ENCODE assay signal across 28 mouse cellular contexts in genomic region chr9:24778571-24778970, GRCm38 (mm10). TPM values are rescaled to one million over a fixed set of nuclear protein-coding genes. Genes with fewer than 3 reads are reported as not detected.
DNase-seq lines count a peak whose midpoint lies in the region; ATAC-seq and TF ChIP-seq lines count a peak whose summit lies in the region.
"Had no signal": no experiment of that assay in that cellular context is flagged by ENCODE, and none has a peak within 500 bp of the region (broad histone marks: within the 10 kb centered on the region; RNA-seq: fewer than 3 reads in every experiment).

No protein-coding gene starts in this region.

- TF ChIP-seq CTCF in brain, embryonic 14.5 days (IDR thresholded peaks at IDR 0.05; ENCODE audit: borderline replicate concordance, extremely low read depth, insufficient read depth, insufficient read length): no peak
- TF ChIP-seq CTCF in heart, postnatal 0 days (IDR thresholded peaks at IDR 0.05; ENCODE audit: low read depth): no peak

- no peak for TF ChIP-seq EP300 in heart, postnatal 0 days (IDR thresholded peaks at IDR 0.05; ENCODE audit: low read depth)

- H3K4me2 ChIP-seq in hindbrain, embryonic 16.5 days (ENCODE audit: low read length): no peak overlapping the region
- H3K4me2 ChIP-seq in heart, postnatal 0 days (ENCODE audit: low read depth, low read length): peak overlapping the region; percentile 75
- H3K4me2 ChIP-seq: forebrain, embryonic 13.5 days; intestine, embryonic 15.5 days; limb, embryonic 12.5 days had no signal

- no peaks in the 10 kb centered on the region for H3K9me3 ChIP-seq in heart, embryonic 10.5 days
- no peaks in the 10 kb centered on the region for H3K9me3 ChIP-seq in hindbrain, embryonic 10.5 days
- H3K9me3 ChIP-seq in hindbrain, embryonic 16.5 days (ENCODE audit: control insufficient read depth, low read length): no peaks in the 10 kb centered on the region
- H3K9me3 ChIP-seq in heart, postnatal 0 days (replicated peaks; ENCODE audit: control insufficient read depth, low read length): no peaks in the 10 kb centered on the region
- H3K9me3 ChIP-seq: forebrain, embryonic 13.5 days; hindbrain, embryonic 15.5 days; intestine, embryonic 15.5 days; limb, embryonic 12.5 days; liver, embryonic 12.5 days had no signal

- H3K4me1 ChIP-seq in heart, embryonic 10.5 days: peaks cover 61% of the 10 kb centered on the region
- H3K4me1 ChIP-seq in hindbrain, embryonic 10.5 days (replicated peaks): peaks cover 42% of the 10 kb centered on the region
- H3K4me1 ChIP-seq in hindbrain, embryonic 16.5 days (ENCODE audit: control insufficient read depth, insufficient read depth, low read depth, low read length): peaks cover 13% of the 10 kb centered on the region
- peaks cover 21% of the 10 kb centered on the region for H3K4me1 ChIP-seq in heart, postnatal 0 days (ENCODE audit: control insufficient read depth, insufficient read depth)
- H3K4me1 ChIP-seq: liver, embryonic 12.5 days had no signal

- ATAC-seq in hindbrain, embryonic 16.5 days: no peak
- no peak for ATAC-seq in heart, postnatal 0 days (ENCODE audit: insufficient read depth, low read depth)
- ATAC-seq: forebrain, embryonic 13.5 days; intestine, embryonic 15.5 days; liver, embryonic 12.5 days had no signal

- no peak for DNase-seq in heart, embryonic 10.5 days (ENCODE audit: low spot score)
- no peak for DNase-seq in heart, postnatal 25 days (ENCODE audit: low spot score)
- peak; percentile 35 for DNase-seq in hindbrain, embryonic 10.5 days (ENCODE audit: low spot score)
- DNase-seq in brain, embryonic 14.5 days (ENCODE audit: low read depth): peak; percentile 23
- DNase-seq in heart, postnatal 0 days (ENCODE audit: low spot score): no peak
- DNase-seq in gastrocnemius, postnatal 36 days: no peak
- no peak for DNase-seq in layer of hippocampus, postnatal 10 days (ENCODE audit: low spot score in 2 of 2)
- DNase-seq: adrenal gland, postnatal 25 days; cerebellum, adult 9-11 months; gastrocnemius, adult 2 months; kidney, adult 8-10 months; kidney, postnatal 10 days; lung, adult 18-20 months; lung, postnatal 10 days; right cerebral cortex, postnatal 14 days; thymus, adult 2 months; thymus, postnatal 4 days had no signal

- peaks cover 38% of the 10 kb centered on the region for H3K27me3 ChIP-seq in heart, embryonic 10.5 days (ENCODE audit: insufficient read depth, poor library complexity, severe bottlenecking)
- peaks cover 96% of the 10 kb centered on the region for H3K27me3 ChIP-seq in hindbrain, embryonic 10.5 days (ENCODE audit: insufficient read depth, poor library complexity, severe bottlenecking)
- H3K27me3 ChIP-seq in hindbrain, embryonic 16.5 days (replicated peaks; ENCODE audit: control insufficient read depth, insufficient read depth, low read length): peaks cover 61% of the 10 kb centered on the region
- peaks cover 9% of the 10 kb centered on the region; the same call in 1 of the 2 replicates for H3K27me3 ChIP-seq in heart, postnatal 0 days (ENCODE audit: control insufficient read depth, insufficient read depth, low read length)

- H3K9ac ChIP-seq in hindbrain, embryonic 16.5 days (ENCODE audit: low read depth, low read length): no peak overlapping the region
- H3K9ac ChIP-seq in heart, postnatal 0 days (replicated peaks; ENCODE audit: low read depth, low read length): no peak overlapping the region
- H3K9ac ChIP-seq: forebrain, embryonic 13.5 days; hindbrain, embryonic 15.5 days; intestine, embryonic 15.5 days; limb, embryonic 12.5 days; liver, embryonic 12.5 days had no signal

- 12% methylated on average over 14 of the region's 14 CpGs for WGBS in heart, embryonic 10.5 days
- 2% methylated on average over 14 of the region's 14 CpGs for WGBS in hindbrain, embryonic 10.5 days
- 4% methylated on average over 14 of the region's 14 CpGs for WGBS in hindbrain, embryonic 16.5 days
- WGBS in heart, postnatal 0 days: 32% methylated on average over 14 of the region's 14 CpGs

- H3K27ac ChIP-seq in heart, embryonic 10.5 days: peak overlapping the region; percentile 92
- H3K27ac ChIP-seq in hindbrain, embryonic 10.5 days: no peak overlapping the region
- H3K27ac ChIP-seq in hindbrain, embryonic 16.5 days (ENCODE audit: low read depth, low read length): no peak overlapping the region
- peak overlapping the region; percentile 93 for H3K27ac ChIP-seq in heart, postnatal 0 days (ENCODE audit: low read depth)
- H3K27ac ChIP-seq: forebrain, embryonic 13.5 days; gastrocnemius, adult 2 months; hindbrain, embryonic 15.5 days; intestine, embryonic 15.5 days; limb, embryonic 12.5 days; liver, embryonic 12.5 days; stomach, postnatal 0 days had no signal

- intact Hi-C loops in heart, postnatal 25 days (cut with DNase I): loop anchor here (5.0 kb wide), 1 partner anchor 194 kb away; no protein-coding TSS in a partner anchor
- intact Hi-C loops in gastrocnemius, postnatal 36 days (cut with DNase I): no loop called here

- no peaks in the 10 kb centered on the region for H3K36me3 ChIP-seq in heart, embryonic 10.5 days
- no peaks in the 10 kb centered on the region for H3K36me3 ChIP-seq in hindbrain, embryonic 10.5 days
- H3K36me3 ChIP-seq in hindbrain, embryonic 16.5 days (ENCODE audit: control insufficient read depth, insufficient read depth, low read length): no peaks in the 10 kb centered on the region
- no peaks in the 10 kb centered on the region for H3K36me3 ChIP-seq in heart, postnatal 0 days (replicated peaks; ENCODE audit: control insufficient read depth, insufficient read depth, low read length)
- H3K36me3 ChIP-seq: hindbrain, embryonic 15.5 days; intestine, embryonic 15.5 days; limb, embryonic 12.5 days; liver, embryonic 12.5 days had no signal

- peak overlapping the region; percentile 62 for H3K4me3 ChIP-seq in heart, embryonic 10.5 days
- no peak overlapping the region for H3K4me3 ChIP-seq in hindbrain, embryonic 10.5 days
- no peak overlapping the region for H3K4me3 ChIP-seq in hindbrain, embryonic 16.5 days (ENCODE audit: low read length)
- H3K4me3 ChIP-seq in heart, postnatal 0 days (ENCODE audit: low read depth, low read length): peak overlapping the region; percentile 45; the same call in 1 of the 2 replicates
- H3K4me3 ChIP-seq: forebrain, embryonic 13.5 days; gastrocnemius, adult 2 months; hindbrain, embryonic 15.5 days; intestine, embryonic 15.5 days; liver, embryonic 12.5 days had no signal

- no peak for TF ChIP-seq POLR2A in brain, embryonic 14.5 days (IDR thresholded peaks at IDR 0.05; ENCODE audit: borderline replicate concordance, extremely low read depth, insufficient read depth, insufficient read length, poor library complexity, severe bottlenecking)

RNA-seq across cellular contexts. Expression of gene Tbx20, which starts 4.5 kb away (rescaled TPM):
- 46.8 and 69.7 TPM in 2 replicates for polyA plus RNA-seq in heart, embryonic 10.5 days (2016; fragmentation: Nextera tagmentation; extraction: Ambion mirVana)
- 10 to 100 TPM; 88.9 to 92.6 TPM for total RNA-seq in heart, postnatal 25 days (2021)
- 3.3 and 4.3 TPM in 2 replicates for polyA plus RNA-seq in hindbrain, embryonic 10.5 days (2016; fragmentation: Nextera tagmentation; extraction: Ambion mirVana)
- polyA plus RNA-seq in hindbrain, embryonic 16.5 days (2015; fragmentation: Nextera tagmentation; extraction: Ambion mirVana): 0.78 and 1.2 TPM in 2 replicates
- polyA plus RNA-seq in brain, embryonic 14.5 days (2012; rRNA removed): 0.25 and 1.4 TPM in 2 replicates
- total RNA-seq in heart, postnatal 0 days (2014; rRNA removed; ENCODE audit: low replicate concordance): 500 and 554 TPM in 2 replicates
- 36.9 and 51.2 TPM in 2 replicates for polyA plus RNA-seq in heart, postnatal 0 days (2015; fragmentation: Nextera tagmentation; extraction: Ambion mirVana)
- not detected for total RNA-seq in gastrocnemius, postnatal 36 days (2021)
- not detected for total RNA-seq in layer of hippocampus, postnatal 10 days (2021)
- total RNA-seq: common myeloid progenitor, adult 5-6 weeks; gastrocnemius, adult 2 months; layer of hippocampus, postnatal 14 days; megakaryocyte progenitor cell, adult 5-6 weeks had no signal
- polyA plus RNA-seq: gonadal fat pad, adult 2 months; limb, embryonic 12.5 days; stomach, postnatal 0 days had no signal

Comparison
In these comparisons a context has a peak if more than half of its experiments do, and no peak if none do; other contexts are left out.
1. DNase-seq: peak in hindbrain, embryonic 10.5 days (single experiment) and brain, embryonic 14.5 days (single experiment); none in heart, embryonic 10.5 days (single experiment), heart, postnatal 25 days (single experiment), heart, postnatal 0 days (single experiment), gastrocnemius, postnatal 36 days (0 of 2) and layer of hippocampus, postnatal 10 days (0 of 2).
2. H3K27ac ChIP-seq: peak in heart, embryonic 10.5 days (single experiment) and heart, postnatal 0 days (single experiment); none in hindbrain, embryonic 10.5 days (single experiment) and hindbrain, embryonic 16.5 days (single experiment).
3. H3K4me3 ChIP-seq: peak in heart, embryonic 10.5 days (single experiment) and heart, postnatal 0 days (single experiment); none in hindbrain, embryonic 10.5 days (single experiment) and hindbrain, embryonic 16.5 days (single experiment).